Mouse (Mus musculus) small intestine, adult 2 months (tissue): Measurements from ENCODE around the gene S100a10.

Source experiments
- CTCF ChIP-seq: fragments of 200-500 bp; IDR thresholded peaks from 2 replicates; pipeline ENCODE4 v1.5.1; 2012; ENCODE audit warnings: low read depth, mild to moderate bottlenecking, control low read depth, inconsistent platforms, low read length, moderate library complexity, mixed read lengths; ENCODE audit not compliant: insufficient replicate concordance, insufficient read length; ENCODE audit errors: extremely low read depth
- POLR2A ChIP-seq: fragments of 200-500 bp; IDR thresholded peaks from 2 replicates; pipeline ENCODE4 v1.6.1; 2012; ENCODE audit warnings: low read depth, mild to moderate bottlenecking, control low read depth, inconsistent platforms, low read length, moderate library complexity

DNA sequence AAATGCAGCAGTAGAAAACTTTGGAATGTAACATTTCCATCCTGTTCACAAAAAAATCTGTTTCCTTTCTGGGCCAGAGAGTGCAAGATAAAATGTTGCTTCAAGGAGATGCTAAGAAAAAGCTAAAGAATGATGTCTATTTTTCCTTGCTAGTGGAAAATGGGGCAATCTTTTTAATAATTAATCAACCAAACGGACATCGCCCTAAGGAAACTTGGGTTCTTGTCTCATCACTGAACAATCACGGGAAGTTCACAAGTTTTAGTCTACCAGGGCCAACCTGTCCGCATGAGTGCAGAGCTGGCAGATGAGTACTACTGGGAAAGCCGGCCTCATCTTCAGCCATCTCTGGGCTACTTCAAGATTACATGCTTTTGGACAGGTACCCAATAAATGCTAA, 34.7 kb downstream of the S100a10 start:
- no peak for TF ChIP-seq POLR2A
- TF ChIP-seq CTCF = no peak
